Mouse (Mus musculus): ENCODE results near the gene Serpina9.

DNA sequence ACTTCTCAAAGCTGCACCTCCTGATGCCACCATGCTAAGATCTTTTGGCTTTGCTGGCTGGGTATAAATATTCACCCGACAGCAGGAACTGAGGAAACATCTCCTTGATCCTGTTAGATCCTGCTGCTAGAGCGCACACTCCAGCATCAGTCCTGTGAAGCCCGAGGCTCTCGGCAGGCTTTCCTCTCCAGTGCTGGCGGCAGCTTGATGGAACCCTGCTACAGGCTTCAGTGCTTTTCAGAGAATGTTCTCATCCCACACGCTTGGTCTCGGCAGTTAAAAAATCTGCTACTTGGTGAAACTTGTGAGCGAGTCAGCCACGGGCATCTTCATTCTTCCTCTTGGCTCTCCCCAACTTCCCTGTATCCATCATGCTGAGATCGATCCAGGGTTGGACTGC lies 35.3 kb downstream of the Serpina9 start:
- TF ChIP-seq CTCF (conservative IDR thresholded peaks at IDR 0.05; ENCODE audit: low read length) (no peak), POU5F1 (IDR thresholded peaks at IDR 0.05; ENCODE audit: borderline replicate concordance, low read length) (no peak)

Measured in E14TG2a.4 (cell line).